Mouse (Mus musculus) liver, embryonic 14.5 days (tissue): Measurements from ENCODE around the gene Ctrb1.

ENCODE experiments used
- CTCF ChIP-seq: IDR thresholded peaks from 2 replicates; pipeline ENCODE4 v1.5.1; 2016; ENCODE audit warnings: antibody characterized with exemption, low read depth, control low read depth
- EP300 ChIP-seq: IDR thresholded peaks from 2 replicates; pipeline ENCODE4 v1.6.1; 2016; ENCODE audit warnings: antibody characterized with exemption, low read depth

- TF ChIP-seq CTCF (peak; percentile 84), EP300 (no peak)
Observed at GRCm38 (mm10) chr8:111712588-111712987, 21.8 kb upstream of the Ctrb1 start.
